Mouse (Mus musculus) brain, embryonic 14.5 days (tissue): Measurements from ENCODE around the gene Gpc1.

Experiments
- CTCF ChIP-seq: fragments of 200-500 bp; IDR thresholded peaks from 2 replicates; pipeline ENCODE4 v1.5.1; 2012; ENCODE audit warnings: inconsistent platforms, mild to moderate bottlenecking, moderate library complexity, borderline replicate concordance; ENCODE audit not compliant: insufficient read depth, insufficient read length; ENCODE audit errors: extremely low read depth
- POLR2A ChIP-seq: fragments of 200-500 bp; IDR thresholded peaks from 2 replicates; pipeline ENCODE4 v1.6.1; 2012; ENCODE audit warnings: mild to moderate bottlenecking, inconsistent platforms, borderline replicate concordance; ENCODE audit not compliant: poor library complexity, insufficient read depth, insufficient read length, severe bottlenecking; ENCODE audit errors: extremely low read depth

DNA sequence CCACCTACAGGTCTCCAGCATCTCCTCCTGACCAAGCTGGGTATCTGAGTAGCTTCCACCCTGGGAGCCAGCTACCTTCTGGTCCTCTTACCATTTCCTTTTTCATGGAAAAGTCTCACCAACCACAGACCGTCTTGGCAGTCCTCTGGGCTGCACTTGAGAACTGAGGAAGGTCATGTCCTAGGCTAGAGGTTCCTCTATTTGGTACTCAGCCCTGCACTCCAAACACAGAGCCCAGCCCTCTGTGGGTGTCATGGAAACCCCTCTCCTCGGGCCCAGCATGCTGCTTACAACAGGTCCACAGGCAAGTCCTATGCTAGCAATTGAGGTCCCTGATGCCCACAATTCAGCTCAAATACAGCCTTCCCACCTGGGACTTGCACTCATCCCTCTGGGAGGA, 33.0 kb upstream of the Gpc1 start:
- TF ChIP-seq CTCF (no peak), POLR2A (no peak)
